Mouse (Mus musculus): Measurements from ENCODE around the gene Taar7a.

- TF ChIP-seq CTCF (IDR thresholded peaks at IDR 0.05; ENCODE audit: control insufficient read depth, insufficient read depth, insufficient replicate concordance, low read depth, low read length), result no peak
- TF ChIP-seq POLR2A (IDR thresholded peaks at IDR 0.05; ENCODE audit: control insufficient read depth, low read depth, low read length), result no peak
These were observed 33.6 kb upstream of the Taar7a start, which contains the start of gene Taar7d for GRCm38 (mm10) chr10:24026922-24027321.
